Mouse (Mus musculus) limb, embryonic 13.5 days (tissue): ENCODE data around the gene St6galnac3. TPM values are rescaled to one million over a fixed set of nuclear protein-coding genes. Genes with fewer than 3 reads are reported as not detected.

Experiments
- ATAC-seq: fragments of 200-750 bp; cut with Nextera tagmentation; 2 replicates; pipeline ENCODE4 v1.8.0; 2017; ENCODE audit warnings: low read depth, moderate number of reproducible peaks, moderate TSS enrichment; ENCODE audit not compliant: low FRiP score
- H3K27ac ChIP-seq: fragments of 300-500 bp; sonication (generic); 2 replicates; pipeline ENCODE4 v1.5.1; 2015; ENCODE audit warnings: inconsistent platforms, mild to moderate bottlenecking, moderate library complexity
- H3K27me3 ChIP-seq: fragments of 300-500 bp; sonication (generic); 2 replicates; pipeline ENCODE4 v1.6.1; 2015; ENCODE audit warnings: mild to moderate bottlenecking, inconsistent platforms
- H3K36me3 ChIP-seq: fragments of 300-500 bp; sonication (generic); 2 replicates; pipeline ENCODE4 v1.6.1; 2015; ENCODE audit warnings: inconsistent platforms, mild to moderate bottlenecking, moderate library complexity
- H3K4me1 ChIP-seq: fragments of 300-500 bp; sonication (generic); 2 replicates; pipeline ENCODE4 v1.6.1; 2015; ENCODE audit warnings: inconsistent platforms
- H3K4me2 ChIP-seq: fragments of 300-500 bp; sonication (generic); replicated peaks from 2 replicates; pipeline ENCODE4 v1.6.1; 2015; ENCODE audit warnings: inconsistent platforms, mild to moderate bottlenecking, moderate library complexity
- H3K4me3 ChIP-seq: fragments of 300-500 bp; sonication (generic); 2 replicates; pipeline ENCODE4 v1.5.1; 2015; ENCODE audit warnings: moderate library complexity, mild to moderate bottlenecking, inconsistent platforms
- H3K9ac ChIP-seq: fragments of 300-500 bp; sonication (generic); 2 replicates; pipeline ENCODE4 v1.6.1; 2015; ENCODE audit warnings: mild to moderate bottlenecking, inconsistent platforms
- H3K9me3 ChIP-seq: fragments of 300-500 bp; sonication (generic); 2 replicates; pipeline ENCODE4 v1.6.1; 2016; ENCODE audit warnings: inconsistent platforms
- WGBS: fragments of 180-500 bp; shearing (Covaris S2); methylation state at CpG from one replicate; pipeline ENCODE4 v1.1.7; 2015; 5-methylcytosine and 5-hydroxymethylcytosine counted together
- polyA plus RNA-seq: library from polyadenylated mRNA; unstranded; fragments of >200 nt; fragmentation: Nextera tagmentation; extraction: Ambion mirVana; gene quantifications from 2 replicates; pipeline ENCODE4 v1.2.1, GENCODE M21; 2015

Gene St6galnac3
- polyA plus RNA-seq, 1 experiment from 2014 or later = 53.7 TPM

GRCm38 (mm10) chr3:153240366-153240765 lies 484.6 kb downstream of the St6galnac3 start:
- ATAC-seq = no peak
- no peak overlapping the region for H3K4me2 ChIP-seq
- H3K9me3 ChIP-seq = no peaks in the 10 kb centered on the region
- no peaks in the 10 kb centered on the region for H3K36me3 ChIP-seq
- peaks cover 24% of the 10 kb centered on the region for H3K4me1 ChIP-seq
- WGBS = 24% methylated on average over 4 of the region's 4 CpGs
- no peak overlapping the region for H3K9ac ChIP-seq
- no peak overlapping the region for H3K4me3 ChIP-seq
- H3K27ac ChIP-seq = no peak overlapping the region
- no peaks in the 10 kb centered on the region for H3K27me3 ChIP-seq

DNA sequence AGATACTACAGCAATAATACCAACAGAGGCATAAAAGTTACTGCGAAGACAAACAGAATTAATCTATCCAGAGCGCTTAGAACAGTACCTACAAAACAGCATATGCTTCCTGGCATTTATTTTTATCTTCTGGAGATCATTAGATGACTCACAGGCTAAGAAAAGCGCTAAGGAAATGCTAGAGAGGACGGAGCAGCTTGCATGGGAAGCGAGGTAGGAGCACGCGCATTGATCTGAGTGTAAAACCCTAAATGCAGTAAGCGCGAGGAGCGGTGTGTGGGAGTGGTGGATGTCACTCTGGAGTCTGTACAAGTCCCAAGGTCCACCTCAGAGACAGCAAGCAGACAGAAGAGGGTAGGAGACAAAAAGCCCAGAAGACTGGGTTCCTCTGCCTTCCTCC lies 486.6 kb downstream of the St6galnac3 start:
- no peak overlapping the region for H3K4me2 ChIP-seq
- H3K4me1 ChIP-seq = peaks cover 24% of the 10 kb centered on the region
- H3K9ac ChIP-seq = no peak overlapping the region
- no peaks in the 10 kb centered on the region for H3K9me3 ChIP-seq
- H3K4me3 ChIP-seq = no peak overlapping the region
- H3K36me3 ChIP-seq = no peaks in the 10 kb centered on the region
- H3K27ac ChIP-seq = no peak overlapping the region
- no peak for ATAC-seq
- H3K27me3 ChIP-seq = no peaks in the 10 kb centered on the region
- 86% methylated on average over 10 of the region's 10 CpGs for WGBS

DNA sequence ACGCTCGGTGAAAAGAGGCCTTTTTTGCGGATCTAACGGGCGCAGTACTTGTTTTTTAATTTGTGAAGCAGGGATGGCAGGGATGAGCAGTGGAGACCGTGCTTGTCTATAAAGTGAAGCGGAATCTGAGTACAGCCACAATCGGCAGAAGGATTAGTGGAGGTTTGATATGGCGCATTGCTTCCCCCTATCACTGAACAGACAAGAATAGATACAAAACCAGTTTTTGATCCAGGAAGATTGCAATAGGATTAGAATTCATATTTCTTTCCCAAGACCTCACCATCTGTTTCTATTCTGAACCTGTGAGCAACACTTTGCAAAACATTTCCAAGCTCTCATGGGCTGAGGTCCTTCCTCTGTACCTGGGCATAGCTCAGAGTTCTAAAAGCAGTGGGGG lies 488.7 kb downstream of the St6galnac3 start:
- Histone ChIP-seq H3K27me3 (no peaks in the 10 kb centered on the region), H3K27ac (no peak overlapping the region), H3K4me3 (no peak overlapping the region), H3K4me1 (peaks cover 22% of the 10 kb centered on the region), H3K9me3 (no peaks in the 10 kb centered on the region), H3K9ac (no peak overlapping the region), H3K36me3 (no peaks in the 10 kb centered on the region), H3K4me2 (no peak overlapping the region)
- 91% methylated on average over 9 of the region's 9 CpGs for WGBS
- no peak for ATAC-seq

- ATAC-seq = no peak
- no peak overlapping the region for H3K9ac ChIP-seq
- H3K36me3 ChIP-seq = no peaks in the 10 kb centered on the region
- no peaks in the 10 kb centered on the region for H3K9me3 ChIP-seq
- H3K27me3 ChIP-seq = no peaks in the 10 kb centered on the region
- H3K4me2 ChIP-seq = no peak overlapping the region
- whole genome bisulfite sequencing = 84% methylated on average over 10 of the region's 10 CpGs
- H3K4me3 ChIP-seq = no peak overlapping the region
- H3K27ac ChIP-seq = no peak overlapping the region
- 0 out of 2 replicates have a peak, but pooled peaks cover 4% of the 10 kb centered on the region for H3K4me1 ChIP-seq
Measured at GRCm38 (mm10) chr3:153222611-153223402, 502.2 kb downstream of the St6galnac3 start.

GRCm38 (mm10) chr3:153219391-153219790 lies 505.6 kb downstream of the St6galnac3 start:
- H3K4me2 ChIP-seq = no peak overlapping the region
- 92% methylated on average over 2 of the region's 2 CpGs for WGBS
- 0 out of 2 replicates have a peak, but pooled peaks cover 4% of the 10 kb centered on the region for H3K4me1 ChIP-seq
- no peak overlapping the region for H3K27ac ChIP-seq
- H3K9ac ChIP-seq = no peak overlapping the region
- no peak for ATAC-seq
- no peak overlapping the region for H3K4me3 ChIP-seq
- H3K27me3 ChIP-seq = no peaks in the 10 kb centered on the region
- 0 out of 2 replicates have a peak, but pooled peaks cover 4% of the 10 kb centered on the region for H3K9me3 ChIP-seq
- H3K36me3 ChIP-seq = 0 out of 2 replicates have a peak, but pooled peaks cover 3% of the 10 kb centered on the region

DNA sequence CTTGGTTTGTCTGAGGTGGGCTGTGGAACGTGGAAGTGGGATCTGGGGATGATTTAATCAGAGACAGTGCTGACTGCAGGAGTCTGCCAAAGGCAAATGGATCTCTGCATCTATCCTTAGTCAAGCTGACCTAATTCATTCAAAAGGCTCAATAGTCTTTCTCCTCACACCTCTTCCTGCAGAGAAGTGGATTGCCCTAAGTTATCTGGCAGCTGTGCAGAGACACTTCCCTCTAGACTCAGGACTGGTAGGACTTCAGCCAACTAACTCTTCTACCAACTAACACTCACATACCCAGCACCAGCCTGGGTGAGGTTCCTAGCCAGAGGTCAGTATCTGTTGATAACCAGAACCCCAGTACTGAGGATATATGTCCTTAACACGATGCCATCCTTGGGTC lies 516.8 kb downstream of the St6galnac3 start:
- Histone ChIP-seq H3K4me3 (no peak overlapping the region), H3K27ac (no peak overlapping the region), H3K36me3 (no peaks in the 10 kb centered on the region), H3K4me2 (no peak overlapping the region), H3K27me3 (no peaks in the 10 kb centered on the region), H3K4me1 (no peaks in the 10 kb centered on the region), H3K9me3 (no peaks in the 10 kb centered on the region), H3K9ac (no peak overlapping the region)
- ATAC-seq = no peak
- 86% methylated on average over 2 of the region's 2 CpGs for WGBS

GRCm38 (mm10) chr3:153204046-153204445 lies 520.9 kb downstream of the St6galnac3 start:
- H3K9me3 ChIP-seq = no peaks in the 10 kb centered on the region
- ATAC-seq = no peak
- 92% methylated on average over 5 of the region's 5 CpGs for WGBS

DNA sequence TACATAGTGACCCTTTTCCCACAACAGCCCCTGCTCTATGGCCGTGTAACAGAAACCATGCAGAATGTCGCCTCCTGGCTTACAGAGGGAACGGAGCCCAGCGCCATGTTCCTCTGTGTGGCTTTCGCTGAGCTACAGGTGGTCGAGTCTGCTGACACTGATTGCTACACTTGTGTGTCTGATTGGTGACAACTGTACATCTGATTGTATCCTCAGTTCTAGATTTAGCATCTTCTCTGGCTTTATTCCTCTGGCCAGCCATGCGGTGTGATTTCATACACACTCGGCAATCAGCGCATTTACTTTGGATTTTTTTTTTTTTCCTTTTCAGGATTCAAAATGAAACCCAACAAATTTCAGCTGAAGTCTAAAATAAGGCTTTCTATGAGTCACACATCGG lies 523.1 kb downstream of the St6galnac3 start:
- Histone ChIP-seq H3K4me2 (no peak overlapping the region), H3K27me3 (no peaks in the 10 kb centered on the region), H3K27ac (no peak overlapping the region), H3K36me3 (no peaks in the 10 kb centered on the region), H3K9me3 (no peaks in the 10 kb centered on the region), H3K4me1 (no peaks in the 10 kb centered on the region), H3K9ac (no peak overlapping the region), H3K4me3 (no peak overlapping the region)
- no peak for ATAC-seq
- WGBS = 90% methylated on average over 10 of the region's 10 CpGs

More at GRCm38 (mm10) chr3:153204046-153204445, 520.9 kb downstream of the St6galnac3 start:
- H3K4me3 ChIP-seq = no peak overlapping the region
- H3K27ac ChIP-seq = no peak overlapping the region
- no peaks in the 10 kb centered on the region for H3K4me1 ChIP-seq
- H3K9ac ChIP-seq = no peak overlapping the region
- H3K27me3 ChIP-seq = no peaks in the 10 kb centered on the region
- H3K4me2 ChIP-seq = no peak overlapping the region
- H3K36me3 ChIP-seq = no peaks in the 10 kb centered on the region

- Histone ChIP-seq H3K36me3 (no peaks in the 10 kb centered on the region), H3K4me1 (no peaks in the 10 kb centered on the region), H3K9ac (no peak overlapping the region), H3K4me2 (no peak overlapping the region), H3K9me3 (no peaks in the 10 kb centered on the region), H3K27ac (no peak overlapping the region), H3K4me3 (no peak overlapping the region), H3K27me3 (no peaks in the 10 kb centered on the region)
- WGBS = 93% methylated on average over 12 of the region's 12 CpGs
- ATAC-seq = no peak
Measured at GRCm38 (mm10) chr3:153200801-153201200, 524.2 kb downstream of the St6galnac3 start.

DNA sequence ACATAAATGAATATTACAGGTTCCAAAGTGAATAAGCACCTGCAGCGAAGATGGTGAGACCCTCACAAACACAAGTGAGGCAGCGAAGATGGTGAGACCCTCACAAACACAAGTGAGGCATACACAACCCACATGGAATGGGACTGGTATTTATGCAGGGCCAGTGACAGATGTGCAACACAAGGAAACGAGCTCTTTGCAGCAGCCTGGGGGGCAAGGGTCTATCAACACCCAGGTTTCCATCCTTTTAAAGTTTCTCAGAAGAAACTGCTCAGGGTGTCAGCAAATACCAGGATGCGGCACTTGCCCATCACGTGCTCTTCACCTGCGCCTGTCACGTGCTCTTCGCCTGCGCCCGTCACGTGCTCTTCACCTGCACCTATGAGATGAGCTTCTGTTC lies 524.9 kb downstream of the St6galnac3 start:
- Histone ChIP-seq H3K9ac (no peak overlapping the region), H3K4me2 (no peak overlapping the region), H3K4me1 (no peaks in the 10 kb centered on the region), H3K4me3 (no peak overlapping the region), H3K9me3 (no peaks in the 10 kb centered on the region), H3K27ac (no peak overlapping the region), H3K27me3 (no peaks in the 10 kb centered on the region), H3K36me3 (no peaks in the 10 kb centered on the region)
- no peak for ATAC-seq
- WGBS = 91% methylated on average over 11 of the region's 11 CpGs

GRCm38 (mm10) chr3:153199251-153199650 lies 525.7 kb downstream of the St6galnac3 start:
- no peaks in the 10 kb centered on the region for H3K9me3 ChIP-seq
- no peak overlapping the region for H3K4me3 ChIP-seq
- H3K4me2 ChIP-seq = no peak overlapping the region
- no peak overlapping the region for H3K27ac ChIP-seq
- no peaks in the 10 kb centered on the region for H3K4me1 ChIP-seq
- H3K27me3 ChIP-seq = no peaks in the 10 kb centered on the region
- ATAC-seq = no peak
- 81% methylated on average over 8 of the region's 8 CpGs for WGBS
- H3K9ac ChIP-seq = no peak overlapping the region
- no peaks in the 10 kb centered on the region for H3K36me3 ChIP-seq

GRCm38 (mm10) chr3:153198514-153198913 lies 526.5 kb downstream of the St6galnac3 start:
- H3K27ac ChIP-seq = no peak overlapping the region
- no peak for ATAC-seq
- no peaks in the 10 kb centered on the region for H3K36me3 ChIP-seq
- H3K4me2 ChIP-seq = no peak overlapping the region
- H3K9me3 ChIP-seq = no peaks in the 10 kb centered on the region
- no peak overlapping the region for H3K9ac ChIP-seq
- no peak overlapping the region for H3K4me3 ChIP-seq
- H3K27me3 ChIP-seq = no peaks in the 10 kb centered on the region
- 75% methylated on average over 4 of the region's 4 CpGs for WGBS
- no peaks in the 10 kb centered on the region for H3K4me1 ChIP-seq

DNA sequence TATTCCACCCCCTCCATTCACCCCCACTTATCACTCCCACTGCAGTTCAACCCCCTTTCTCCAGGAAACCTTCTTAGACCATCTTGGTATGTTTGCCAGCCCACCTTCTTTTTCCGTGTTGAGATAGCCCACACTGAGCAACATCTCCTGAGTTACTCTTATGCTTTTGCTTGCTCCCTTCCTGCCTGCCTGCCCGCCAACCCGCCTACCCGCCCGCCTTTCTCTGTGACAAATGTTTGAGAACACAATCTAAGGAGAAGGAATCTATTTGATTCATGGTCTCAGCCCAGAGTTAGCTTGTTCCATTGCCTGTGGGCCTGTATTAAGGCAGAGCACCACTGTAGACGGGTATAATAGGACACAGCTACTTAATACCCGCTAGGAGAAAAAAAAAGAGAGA lies 531.9 kb downstream of the St6galnac3 start:
- ATAC-seq = no peak
- 83% methylated on average over 7 of the region's 7 CpGs for WGBS

More for the DNA sequence above, 531.9 kb downstream of the St6galnac3 start:
- H3K4me2 ChIP-seq = no peak overlapping the region
- no peak overlapping the region for H3K9ac ChIP-seq
- no peaks in the 10 kb centered on the region for H3K9me3 ChIP-seq
- H3K4me3 ChIP-seq = no peak overlapping the region
- H3K4me1 ChIP-seq = no peaks in the 10 kb centered on the region
- no peak overlapping the region for H3K27ac ChIP-seq
- no peaks in the 10 kb centered on the region for H3K27me3 ChIP-seq
- H3K36me3 ChIP-seq = no peaks in the 10 kb centered on the region
